Mouse (Mus musculus): Measurements from ENCODE around the gene Slc3a2. TPM values are rescaled to one million over a fixed set of nuclear protein-coding genes. Genes with fewer than 3 reads are reported as not detected.
"Not testable (repeated sequence)": the region's sequence is repeated elsewhere in the genome, so short reads cannot be mapped to it uniquely, and the experiment has no call there.

Slc3a2 gene
- polyA plus RNA-seq, 1 experiment from 2014 or later, result 155 TPM

DNA sequence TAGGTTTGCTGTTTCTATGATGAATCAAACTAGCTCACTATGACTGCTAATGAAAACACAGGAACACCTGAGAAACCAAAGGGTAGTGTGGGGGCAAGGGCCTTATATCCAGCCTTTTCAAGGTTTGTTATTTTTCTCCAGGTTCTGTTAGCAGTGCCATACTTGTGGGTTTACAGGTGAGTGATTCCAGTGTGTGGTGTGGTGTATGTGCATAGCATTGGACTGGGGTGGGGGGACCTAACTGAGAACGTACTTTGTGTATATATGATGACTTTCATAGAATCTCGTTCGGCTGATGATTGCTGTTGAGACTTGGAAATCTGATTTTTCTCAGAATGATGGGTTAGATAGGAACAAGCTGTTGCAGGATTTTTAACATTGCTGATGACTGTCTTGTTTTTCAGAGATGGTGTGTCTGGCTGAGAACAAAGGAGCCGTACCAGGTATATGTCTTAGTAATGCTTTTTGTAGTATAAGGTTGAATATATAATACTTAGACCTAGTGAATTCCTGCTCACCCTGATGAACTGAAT lies 2.0 kb upstream of the Slc3a2 start:
- peaks cover 53% of the 10 kb centered on the region for H3K4me1 ChIP-seq (replicated peaks)
- ATAC-seq (ENCODE audit: low read depth), result no peak
- H3K27ac ChIP-seq (replicated peaks), result 0 out of 2 replicates have a peak overlapping the region, but pooled peaks have one; percentile 9
- H3K9ac ChIP-seq, result peak overlapping the region; percentile 89
- WGBS, result 55% methylated on average over 4 of the region's 4 CpGs
- peaks cover 30% of the 10 kb centered on the region for H3K36me3 ChIP-seq
- H3K4me2 ChIP-seq, result peak overlapping the region; percentile 79
- no peaks in the 10 kb centered on the region for H3K9me3 ChIP-seq
- H3K27me3 ChIP-seq, result no peaks in the 10 kb centered on the region
- peak overlapping the region; percentile 64 for H3K4me3 ChIP-seq

DNA sequence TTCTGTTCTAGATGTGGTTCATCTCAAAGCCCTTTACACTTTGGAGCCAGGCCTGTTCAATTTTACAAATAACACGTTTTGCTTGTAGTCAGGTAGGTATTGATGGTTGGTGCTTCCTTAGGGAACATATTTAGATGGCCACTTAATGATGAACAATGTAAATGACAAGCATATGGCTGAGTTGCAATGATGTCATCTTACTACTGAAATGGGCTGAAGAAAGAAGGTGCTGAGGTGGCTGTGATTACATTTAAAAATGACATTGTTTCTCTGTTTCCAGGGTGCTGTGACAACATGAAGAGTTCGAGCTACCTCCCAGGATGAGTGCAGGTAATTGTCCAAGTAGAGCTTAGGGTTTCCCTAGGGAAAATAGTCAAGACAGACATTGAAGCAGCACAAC lies 1.2 kb upstream of the Slc3a2 start:
- no peaks in the 10 kb centered on the region for H3K27me3 ChIP-seq
- peaks cover 53% of the 10 kb centered on the region for H3K4me1 ChIP-seq (replicated peaks)
- H3K9ac ChIP-seq, result peak overlapping the region; percentile 89
- no peaks in the 10 kb centered on the region for H3K9me3 ChIP-seq
- peak overlapping the region; percentile 69; the same call in 1 of the 2 replicates for H3K27ac ChIP-seq (replicated peaks)
- no peak for ATAC-seq (ENCODE audit: low read depth)
- peak overlapping the region; percentile 64 for H3K4me3 ChIP-seq
- WGBS, result 0% methylated on average over 2 of the region's 2 CpGs
- H3K36me3 ChIP-seq, result peaks cover 30% of the 10 kb centered on the region
- H3K4me2 ChIP-seq, result peak overlapping the region; percentile 79

DNA sequence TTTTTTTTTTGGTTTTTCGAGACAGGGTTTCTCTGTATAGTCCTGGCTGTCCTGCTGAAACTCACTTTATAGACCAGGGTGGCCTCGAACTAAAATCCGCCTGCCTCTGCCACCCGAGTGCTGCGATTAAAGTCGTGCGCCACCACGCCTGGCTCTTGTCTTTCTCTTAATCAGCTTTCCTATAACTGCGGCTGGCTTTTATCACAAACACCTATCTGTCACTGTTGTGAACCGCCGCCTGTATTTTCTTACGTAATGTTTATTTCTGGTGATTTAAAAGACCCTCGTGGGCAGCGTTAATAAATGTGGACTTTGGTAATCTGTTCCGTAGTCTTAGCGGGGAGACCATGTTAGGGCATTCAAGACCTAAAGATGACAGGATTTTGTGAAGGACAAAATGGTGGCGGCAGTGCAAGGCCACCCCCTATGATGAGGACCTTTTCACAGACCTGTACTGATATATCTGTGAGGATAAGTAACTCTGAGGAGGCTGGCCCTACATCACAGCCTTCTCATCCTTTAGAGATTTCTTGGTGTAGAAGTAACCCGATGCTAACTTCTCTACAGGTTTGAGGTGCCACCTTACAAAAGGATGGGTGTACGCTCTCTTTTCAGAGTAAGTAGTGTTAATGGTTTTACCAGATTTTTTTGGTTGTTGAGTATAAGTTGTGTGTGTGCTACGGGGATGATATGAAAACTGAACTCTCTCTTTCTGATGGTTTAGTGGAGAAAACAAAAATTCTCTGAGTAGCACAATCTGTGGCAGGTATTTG lies 591 bp upstream of the Slc3a2 start:
- under 1% methylated on average over 20 of the region's 20 CpGs for WGBS
- peaks cover 30% of the 10 kb centered on the region for H3K36me3 ChIP-seq
- H3K27me3 ChIP-seq, result no peaks in the 10 kb centered on the region
- no peaks in the 10 kb centered on the region for H3K9me3 ChIP-seq
- H3K27ac ChIP-seq (replicated peaks), result peak overlapping the region; percentile 69
- peaks cover 53% of the 10 kb centered on the region for H3K4me1 ChIP-seq (replicated peaks)
- peak overlapping the region; percentile 79 for H3K4me2 ChIP-seq
- H3K9ac ChIP-seq, result peak overlapping the region; percentile 89
- peak overlapping the region; percentile 64 for H3K4me3 ChIP-seq
- ATAC-seq (ENCODE audit: low read depth), result 0 out of 2 replicates have a peak, but pooled peaks have one; percentile 1

DNA sequence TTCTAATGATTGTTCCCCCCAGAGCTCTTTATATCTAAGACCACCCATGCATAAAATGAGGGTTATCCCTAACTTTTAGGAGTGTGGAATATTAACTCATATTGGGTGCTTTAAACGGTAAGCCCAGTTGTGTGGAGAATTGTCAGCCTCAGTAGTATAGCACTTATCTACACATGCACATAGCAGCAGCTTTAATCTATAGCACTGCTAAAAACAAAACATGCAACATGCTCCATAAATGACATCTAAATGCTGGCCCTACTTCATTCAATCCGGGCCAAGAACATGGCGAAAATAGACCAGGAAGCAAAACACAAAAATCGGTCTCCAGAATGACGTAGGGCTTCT lies 636 bp downstream of the Slc3a2 start:
- Histone ChIP-seq H3K27me3 (no peaks in the 10 kb centered on the region), H3K4me2 (peak overlapping the region; percentile 79), H3K9me3 (no peaks in the 10 kb centered on the region), H3K4me3 (peak overlapping the region; percentile 64), H3K9ac (peak overlapping the region; percentile 92), H3K36me3 (peaks cover 30% of the 10 kb centered on the region), H3K4me1 (replicated peaks) (peaks cover 53% of the 10 kb centered on the region), H3K27ac (replicated peaks) (peak overlapping the region; percentile 96)
- ATAC-seq (ENCODE audit: low read depth), result peak; percentile 20
- 2% methylated on average over 5 of the region's 5 CpGs for WGBS

DNA sequence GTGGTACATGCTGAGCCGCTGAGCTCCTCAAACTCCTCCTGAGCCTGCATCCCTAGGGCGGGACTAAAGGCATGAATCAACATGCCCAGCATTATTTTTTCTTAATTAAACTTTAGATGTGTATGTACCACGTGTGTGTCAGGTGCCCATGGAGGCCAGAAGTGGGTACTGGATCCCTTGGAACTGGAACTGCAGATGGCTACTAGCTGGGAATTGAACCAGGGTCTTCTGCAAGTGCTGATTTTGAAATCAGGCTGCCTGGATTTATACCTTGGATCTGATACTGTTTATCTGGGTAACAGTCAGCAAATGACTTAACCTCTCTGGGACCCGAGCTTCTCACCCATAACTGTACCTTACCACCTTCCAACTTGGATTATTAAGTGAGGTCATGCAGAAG lies 1.1 kb downstream of the Slc3a2 start:
- 59% methylated on average over 4 of the region's 4 CpGs for WGBS
- H3K27ac ChIP-seq (replicated peaks), result peak overlapping the region; percentile 96; the same call in 1 of the 2 replicates
- ATAC-seq (ENCODE audit: low read depth), result 0 out of 2 replicates have a peak, but pooled peaks have one; percentile 0
- H3K4me1 ChIP-seq (replicated peaks), result peaks cover 53% of the 10 kb centered on the region
- peak overlapping the region; percentile 64 for H3K4me3 ChIP-seq
- H3K27me3 ChIP-seq, result no peaks in the 10 kb centered on the region
- peak overlapping the region; percentile 79 for H3K4me2 ChIP-seq
- H3K9ac ChIP-seq, result peak overlapping the region; percentile 92
- no peaks in the 10 kb centered on the region for H3K9me3 ChIP-seq
- peaks cover 28% of the 10 kb centered on the region for H3K36me3 ChIP-seq

DNA sequence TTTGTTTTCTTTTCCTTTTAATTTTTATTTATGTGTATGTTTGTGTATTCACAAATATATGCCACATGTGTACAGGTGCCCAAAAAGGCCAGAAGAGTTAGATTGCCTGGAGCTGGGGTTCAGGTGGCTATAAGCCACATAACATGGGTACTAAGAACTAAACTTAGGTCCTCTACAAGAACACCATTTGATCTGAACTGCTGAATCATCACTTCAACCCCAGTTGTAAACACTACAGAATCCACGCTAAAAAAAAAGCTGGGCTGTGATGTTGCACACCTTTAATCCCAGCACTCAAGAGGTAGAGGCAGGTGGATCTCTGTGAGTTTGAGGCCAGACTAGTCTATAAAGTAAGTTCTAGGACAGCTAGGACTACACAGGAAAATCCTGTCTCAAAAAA lies 1.8 kb downstream of the Slc3a2 start:
- Histone ChIP-seq H3K4me2 (peak overlapping the region; percentile 79), H3K9me3 (no peaks in the 10 kb centered on the region), H3K27ac (replicated peaks) (no peak overlapping the region), H3K4me1 (replicated peaks) (peaks cover 49% of the 10 kb centered on the region), H3K4me3 (peak overlapping the region; percentile 2; the same call in 1 of the 2 replicates), H3K9ac (no peak overlapping the region), H3K36me3 (peaks cover 21% of the 10 kb centered on the region), H3K27me3 (no peaks in the 10 kb centered on the region)
- 79% methylated on average over 1 of the region's 1 CpGs for WGBS
- no peak for ATAC-seq (ENCODE audit: low read depth)

DNA sequence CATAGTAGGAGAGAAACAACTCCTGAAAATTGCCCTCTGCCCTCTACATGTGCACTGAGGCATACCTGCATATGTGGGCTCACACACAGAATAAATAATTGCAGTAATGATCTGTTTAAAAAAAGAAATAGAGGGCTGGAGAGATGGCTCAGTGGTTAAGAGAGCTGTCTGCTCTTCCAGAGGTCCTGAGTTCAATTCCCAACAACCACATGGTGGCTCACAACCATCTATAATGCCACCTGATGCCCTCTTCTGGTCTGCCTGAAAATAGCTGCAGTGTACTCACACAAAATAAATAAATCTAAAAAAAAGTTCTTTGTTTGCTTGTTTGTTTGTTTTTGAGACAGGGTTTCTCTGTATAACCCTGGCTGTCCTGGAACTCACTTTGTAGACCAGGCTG lies 4.1 kb downstream of the Slc3a2 start:
- ATAC-seq (ENCODE audit: low read depth), result not testable (repeated sequence)

DNA sequence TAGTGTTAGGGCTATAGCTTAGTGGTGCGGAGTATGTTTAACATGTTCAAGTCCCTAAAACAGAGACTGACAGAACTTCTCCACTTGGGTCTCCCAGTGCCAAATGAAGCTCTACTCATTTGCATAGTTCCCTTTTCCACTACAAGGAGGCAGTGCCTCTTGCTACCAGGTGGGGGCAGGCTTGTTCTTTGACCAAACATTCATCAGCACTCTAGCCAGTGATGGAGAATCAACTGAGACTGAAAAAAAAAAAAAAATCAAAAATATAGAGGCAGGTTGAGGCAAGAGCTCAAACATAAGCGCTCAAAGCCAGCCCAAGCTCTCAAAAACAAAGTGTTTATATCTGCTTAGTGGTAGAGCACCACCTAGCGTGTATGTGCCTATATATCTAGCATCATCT lies 4.8 kb downstream of the Slc3a2 start:
- Histone ChIP-seq H3K27me3 (no peaks in the 10 kb centered on the region), H3K9ac (no peak overlapping the region), H3K9me3 (no peaks in the 10 kb centered on the region), H3K27ac (replicated peaks) (no peak overlapping the region), H3K4me3 (no peak overlapping the region), H3K36me3 (no peaks in the 10 kb centered on the region), H3K4me2 (no peak overlapping the region), H3K4me1 (replicated peaks) (peaks cover 37% of the 10 kb centered on the region)
- 73% methylated on average over 3 of the region's 3 CpGs for WGBS
- no peak for ATAC-seq (ENCODE audit: low read depth)

More for the DNA sequence above, 4.1 kb downstream of the Slc3a2 start:
- not testable (repeated sequence) for H3K4me2 ChIP-seq; H3K9me3 ChIP-seq; H3K4me3 ChIP-seq; H3K9ac ChIP-seq; H3K27me3 ChIP-seq; H3K27ac ChIP-seq (replicated peaks); H3K36me3 ChIP-seq
- H3K4me1 ChIP-seq (replicated peaks), result peaks cover 36% of the 10 kb centered on the region

DNA sequence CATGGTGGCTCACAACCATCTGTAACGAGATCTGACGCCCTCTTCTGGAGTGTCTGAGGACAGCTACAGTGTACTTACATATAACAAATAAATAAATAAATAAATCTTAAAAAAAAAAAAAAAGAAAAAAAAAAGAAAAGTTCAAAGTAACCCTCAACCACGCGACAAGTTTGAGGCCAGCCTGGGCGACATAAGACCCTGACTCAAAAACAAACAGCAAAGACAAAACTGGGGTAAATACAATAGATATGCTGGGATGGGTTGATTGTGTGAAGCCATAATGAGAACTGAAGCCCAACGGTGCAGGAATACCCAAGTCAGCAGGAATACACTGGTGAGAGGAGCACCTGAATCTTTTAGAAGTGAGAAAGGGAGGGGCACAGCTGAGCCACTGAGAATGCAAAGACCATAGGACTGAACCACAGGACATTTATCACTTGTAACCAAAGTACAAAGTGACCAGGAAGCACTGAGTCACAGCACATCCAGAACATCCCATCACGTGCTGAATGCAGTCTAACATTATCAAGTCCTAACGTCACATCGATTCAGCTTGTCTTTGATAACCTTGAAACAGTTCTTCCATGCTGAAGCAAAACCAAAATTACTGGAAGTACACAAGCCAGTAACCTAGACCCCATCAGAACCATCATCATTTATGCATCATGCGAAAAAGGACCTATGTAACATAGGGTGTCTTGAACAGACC lies 6.2 kb downstream of the Slc3a2 start:
- Histone ChIP-seq H3K9ac (no peak overlapping the region), H3K4me2 (no peak overlapping the region), H3K36me3 (peaks cover 3% of the 10 kb centered on the region; the same call in 1 of the 2 replicates), H3K9me3 (no peaks in the 10 kb centered on the region), H3K27me3 (no peaks in the 10 kb centered on the region), H3K4me1 (replicated peaks) (peaks cover 41% of the 10 kb centered on the region), H3K27ac (replicated peaks) (no peak overlapping the region), H3K4me3 (no peak overlapping the region)
- WGBS, result 62% methylated on average over 9 of the region's 10 CpGs
- ATAC-seq (ENCODE audit: low read depth), result no peak

DNA sequence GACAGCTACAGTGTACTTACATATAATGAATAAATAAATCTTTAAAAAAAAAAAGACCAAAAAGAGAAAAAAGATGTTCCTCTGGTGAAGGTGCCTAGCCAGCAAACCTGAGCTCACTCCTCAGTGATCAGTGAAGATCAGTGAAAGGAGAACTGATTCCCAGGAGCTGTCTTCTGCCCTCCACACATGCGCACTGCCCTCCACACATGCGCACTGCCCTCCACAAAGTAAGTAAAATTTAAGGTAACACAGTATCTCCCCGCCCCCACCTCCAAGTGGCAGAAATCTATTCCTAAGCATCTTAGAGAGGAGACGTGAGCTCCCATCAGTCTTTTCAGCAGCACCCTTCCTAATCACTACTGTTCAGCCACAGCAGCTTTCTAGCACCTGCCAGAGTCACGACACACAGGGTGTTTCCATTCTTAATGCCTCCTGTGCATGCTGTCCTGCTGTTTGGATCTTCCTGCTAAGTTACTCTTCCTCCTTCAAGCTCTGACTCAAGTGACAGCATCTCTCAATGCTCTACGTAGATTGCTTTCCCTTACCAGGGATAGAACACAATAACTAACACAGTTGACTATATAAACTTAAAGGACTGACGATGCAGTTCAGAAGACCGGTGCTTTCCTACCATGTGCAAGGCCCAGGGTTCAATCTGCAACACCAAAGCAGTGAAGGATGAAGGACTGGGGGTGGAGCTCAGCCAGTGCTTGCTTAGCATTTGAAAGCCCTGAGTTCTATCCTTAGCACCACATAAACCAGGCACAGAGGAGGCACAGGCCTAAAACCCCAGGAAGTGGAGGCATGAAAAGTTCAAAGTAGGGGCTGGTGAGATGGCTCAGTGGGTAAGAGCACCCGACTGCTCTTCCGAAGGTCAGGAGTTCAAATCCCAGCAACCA lies 7.1 kb downstream of the Slc3a2 start:
- Histone ChIP-seq H3K4me1 (replicated peaks) (peaks cover 41% of the 10 kb centered on the region), H3K4me3 (no peak overlapping the region), H3K27ac (replicated peaks) (no peak overlapping the region), H3K4me2 (no peak overlapping the region), H3K27me3 (no peaks in the 10 kb centered on the region), H3K9me3 (no peaks in the 10 kb centered on the region), H3K36me3 (peaks cover 9% of the 10 kb centered on the region; the same call in 1 of the 2 replicates), H3K9ac (no peak overlapping the region)
- 57% methylated on average over 10 of the region's 10 CpGs for WGBS
- ATAC-seq (ENCODE audit: low read depth), result no peak

DNA sequence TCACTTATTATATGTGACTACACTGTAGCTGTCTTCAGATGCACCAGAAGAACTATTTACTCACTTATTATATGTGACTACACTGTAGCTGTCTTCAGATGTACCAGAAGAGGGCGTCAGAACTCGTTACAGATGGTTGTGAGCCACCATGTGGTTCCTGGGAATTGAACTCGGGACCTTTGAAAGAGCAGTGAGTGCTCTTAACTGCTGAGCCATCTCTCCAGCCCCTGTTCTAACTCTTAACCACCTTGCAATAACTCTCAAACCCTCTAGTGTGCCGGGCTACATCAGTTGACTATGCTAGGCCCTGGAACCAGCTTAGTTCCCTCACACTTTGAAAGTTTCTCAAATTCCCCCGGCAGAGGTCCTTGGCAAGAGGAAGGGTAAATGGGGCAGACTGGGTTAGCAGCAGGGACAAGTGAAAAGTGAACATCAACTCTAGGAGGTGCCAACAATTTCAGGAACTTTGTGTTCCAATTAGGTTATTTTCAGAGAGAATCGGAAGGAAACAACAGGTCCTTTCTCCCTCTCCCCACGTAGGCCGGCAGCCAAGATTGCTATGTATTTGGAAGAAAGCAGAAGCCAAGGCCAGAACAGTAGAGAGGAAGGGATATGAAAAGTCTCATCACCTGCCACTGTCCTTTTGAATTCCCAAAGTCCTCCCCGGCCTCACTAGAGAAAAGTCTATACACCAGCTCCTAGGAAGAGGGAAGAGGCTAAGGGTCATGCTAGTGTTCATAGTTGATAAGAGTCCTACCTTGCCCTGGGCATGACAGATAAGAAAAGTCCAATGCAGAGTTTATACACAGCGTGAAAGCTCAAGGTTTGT lies 8.3 kb downstream of the Slc3a2 start:
- Histone ChIP-seq H3K36me3 (peaks cover 21% of the 10 kb centered on the region), H3K4me1 (replicated peaks) (peaks cover 43% of the 10 kb centered on the region), H3K4me3 (no peak overlapping the region), H3K27ac (replicated peaks) (no peak overlapping the region), H3K4me2 (peak overlapping the region; percentile 75), H3K9me3 (no peaks in the 10 kb centered on the region), H3K27me3 (no peaks in the 10 kb centered on the region), H3K9ac (no peak overlapping the region)
- no peak for ATAC-seq (ENCODE audit: low read depth)
- WGBS, result 72% methylated on average over 10 of the region's 10 CpGs
